Mouse (Mus musculus) neural tube, embryonic 12.5 days (tissue): ENCODE measurements around the gene Pgap3. TPM values are rescaled to one million over a fixed set of nuclear protein-coding genes. Genes with fewer than 3 reads are reported as not detected.

Experiments used
- ATAC-seq: fragments of 200-750 bp; cut with Nextera tagmentation; 2 replicates; pipeline ENCODE4 v1.8.0; 2017; ENCODE audit warnings: low read depth, mild to moderate bottlenecking, moderate TSS enrichment, moderate library complexity; ENCODE audit not compliant: low FRiP score
- H3K27ac ChIP-seq: fragments of 300-500 bp; sonication (generic); 2 replicates; pipeline ENCODE4 v1.5.1; 2016
- H3K27me3 ChIP-seq: fragments of 300-500 bp; sonication (generic); replicated peaks from 2 replicates; pipeline ENCODE4 v1.6.1; 2016; ENCODE audit warnings: mild to moderate bottlenecking
- H3K36me3 ChIP-seq: fragments of 300-500 bp; sonication (generic); 2 replicates; pipeline ENCODE4 v1.6.1; 2016; ENCODE audit warnings: mild to moderate bottlenecking
- H3K4me1 ChIP-seq: fragments of 300-500 bp; sonication (generic); 2 replicates; pipeline ENCODE4 v1.6.1; 2016
- H3K4me2 ChIP-seq: fragments of 300-500 bp; sonication (generic); replicated peaks from 2 replicates; pipeline ENCODE4 v1.6.1; 2016; ENCODE audit warnings: mild to moderate bottlenecking
- H3K4me3 ChIP-seq: fragments of 300-500 bp; sonication (generic); 2 replicates; pipeline ENCODE4 v1.5.1; 2016
- H3K9ac ChIP-seq: fragments of 300-500 bp; sonication (generic); 2 replicates; pipeline ENCODE4 v1.6.1; 2016; ENCODE audit warnings: mild to moderate bottlenecking
- H3K9me3 ChIP-seq: fragments of 300-500 bp; sonication (generic); 2 replicates; pipeline ENCODE4 v1.6.1; 2016; ENCODE audit warnings: mild to moderate bottlenecking
- WGBS: fragments of 180-500 bp; shearing (Covaris S2); methylation state at CpG from one replicate; pipeline ENCODE4 v1.1.7; 2016; 5-methylcytosine and 5-hydroxymethylcytosine counted together
- polyA plus RNA-seq: library from polyadenylated mRNA; unstranded; fragments of >200 nt; fragmentation: Nextera tagmentation; extraction: Ambion mirVana; gene quantifications from 2 replicates; pipeline ENCODE4 v1.2.1, GENCODE M21; 2016

Gene Pgap3
- polyA plus RNA-seq, 1 experiment from 2014 or later, result 9.0 TPM

DNA sequence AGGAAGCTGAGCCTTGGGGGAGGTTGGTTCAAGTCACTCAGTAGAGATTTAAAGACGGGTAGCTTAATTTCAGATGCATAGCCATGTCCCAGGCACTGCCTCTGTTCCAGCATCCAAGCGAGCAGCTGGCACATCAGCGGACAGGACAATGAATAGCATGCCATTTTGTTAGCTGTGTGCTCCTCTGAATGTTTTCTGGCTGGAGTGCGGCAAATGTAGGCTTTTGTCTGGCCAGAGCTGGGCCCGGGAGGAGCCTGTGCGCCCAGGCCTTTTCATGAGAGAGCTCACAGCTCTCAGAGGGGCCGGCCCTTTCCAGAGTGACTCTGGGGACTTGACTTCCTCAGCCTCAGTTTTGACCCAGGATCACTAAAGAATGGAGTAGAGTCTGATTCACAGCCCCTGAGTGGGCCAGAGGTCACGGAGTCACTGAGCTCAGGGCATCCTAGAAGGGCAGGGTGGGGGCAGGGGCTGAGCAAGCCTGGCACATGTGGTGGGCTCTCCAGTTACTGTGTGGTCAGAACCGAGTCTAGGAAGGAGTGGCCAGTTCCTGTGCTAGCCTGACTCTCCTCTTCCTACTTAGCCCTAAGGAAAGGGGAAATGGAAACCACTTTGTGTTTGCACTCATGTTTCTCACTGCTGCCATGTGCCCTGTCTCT, 39.3 kb downstream of the Pgap3 start:
- Histone ChIP-seq H3K27me3 (no peaks in the 10 kb centered on the region), H3K4me3 (no peak overlapping the region), H3K9ac (peak overlapping the region; percentile 30), H3K36me3 (no peaks in the 10 kb centered on the region), H3K4me1 (peaks cover 43% of the 10 kb centered on the region), H3K4me2 (peak overlapping the region; percentile 38), H3K9me3 (no peaks in the 10 kb centered on the region), H3K27ac (peak overlapping the region; percentile 66)
- 40% methylated on average over 9 of the region's 9 CpGs for WGBS
- ATAC-seq, result no peak

DNA sequence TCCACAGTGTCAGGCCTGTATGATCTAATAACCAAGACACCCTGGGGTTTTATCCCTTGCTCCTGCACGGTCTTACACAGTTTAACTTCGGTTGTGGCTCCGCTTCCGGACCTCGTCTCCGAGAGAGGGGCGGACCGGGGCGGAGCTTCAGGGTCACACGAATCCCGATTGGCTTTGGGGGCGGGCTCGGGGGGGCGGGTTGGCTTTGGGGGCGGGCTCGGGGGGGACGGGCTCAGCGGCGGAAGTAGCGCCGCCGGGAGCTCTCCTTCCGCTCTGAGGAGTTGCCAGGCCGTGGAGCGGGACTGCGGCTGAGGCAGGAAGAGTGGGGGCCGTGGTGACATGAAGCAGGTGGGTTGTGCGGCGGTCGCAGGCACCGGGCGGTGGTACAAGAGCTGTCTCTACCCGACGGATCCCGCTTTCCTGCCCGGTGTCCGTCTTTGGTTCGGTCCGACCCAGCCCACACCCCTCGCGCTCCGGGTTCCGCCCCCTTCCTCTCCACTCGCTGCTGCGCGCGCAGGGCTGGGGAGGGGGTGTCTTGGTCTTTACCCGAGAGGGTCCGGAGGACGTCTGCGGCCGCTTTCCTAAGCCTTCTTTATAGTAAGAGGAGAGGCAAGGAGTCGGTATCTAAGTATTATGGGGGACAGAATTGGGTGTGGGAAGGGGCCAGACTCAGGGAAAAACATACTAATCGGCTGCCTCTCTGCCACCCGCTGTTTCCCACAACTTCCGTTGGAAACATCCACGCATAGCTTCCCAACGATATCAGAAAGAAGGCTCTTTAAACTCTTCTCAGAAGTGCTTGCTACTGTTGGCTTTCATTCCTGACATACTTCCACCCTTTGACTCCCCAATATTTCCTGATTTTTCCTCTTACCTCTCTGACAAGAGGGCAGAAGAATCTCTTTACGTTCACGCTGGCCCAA, 41.9 kb downstream of the Pgap3 start, which contains the start of gene Stard3:
TSS of gene Stard3 (plus strand) at position 208 of the 923 bp plus-strand sequence.
- under 1% methylated on average over 59 of the region's 60 CpGs for WGBS
- ATAC-seq, result peak; percentile 85

DNA sequence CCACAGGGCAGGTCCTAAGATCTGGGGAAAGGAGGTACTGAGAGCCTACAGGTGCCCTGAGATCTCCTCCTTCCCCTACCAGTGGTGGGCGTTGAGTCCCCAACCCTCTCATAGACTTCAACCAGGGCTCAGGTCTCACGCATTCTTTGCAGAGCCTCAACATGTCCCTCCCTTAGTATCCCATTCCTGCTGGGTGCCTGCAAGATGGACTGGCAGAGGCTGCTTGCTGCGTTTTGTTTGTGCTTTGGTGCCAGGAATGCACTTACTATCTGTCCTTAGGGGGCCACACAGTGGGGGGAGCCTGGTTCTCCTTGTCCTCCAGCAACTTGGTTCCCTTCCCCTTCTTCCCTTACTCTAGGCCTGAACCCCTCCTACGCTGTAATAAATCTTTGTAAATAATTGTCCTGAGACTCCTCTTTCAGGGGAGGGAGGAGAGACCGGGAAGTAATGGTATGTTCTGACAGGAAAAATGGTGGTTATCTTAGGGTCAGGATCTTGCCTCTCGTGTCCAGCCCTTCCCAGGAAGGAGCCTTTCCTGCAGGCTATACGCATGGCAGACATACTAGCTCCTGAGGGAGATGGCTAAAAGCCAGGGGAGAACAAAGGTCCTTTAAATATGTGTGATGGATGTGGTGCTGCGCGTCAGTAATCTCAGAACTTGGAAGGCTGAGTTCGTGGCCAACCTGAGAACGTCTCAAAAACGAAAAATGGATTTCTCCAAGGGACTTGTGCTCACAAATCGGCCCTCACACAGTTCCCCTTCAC, 42.7 kb downstream of the Pgap3 start:
- Histone ChIP-seq H3K4me2 (peak overlapping the region; percentile 86), H3K9me3 (no peaks in the 10 kb centered on the region), H3K27me3 (peaks cover 22% of the 10 kb centered on the region), H3K36me3 (no peaks in the 10 kb centered on the region), H3K4me1 (peaks cover 46% of the 10 kb centered on the region), H3K9ac (peak overlapping the region; percentile 38), H3K4me3 (peak overlapping the region; percentile 71), H3K27ac (0 out of 2 replicates have a peak overlapping the region, but pooled peaks have one; percentile 50)
- ATAC-seq, result peak; percentile 14; the same call in 1 of the 2 replicates
- WGBS, result 10% methylated on average over 13 of the region's 13 CpGs

More for the DNA sequence above, 41.9 kb downstream of the Pgap3 start, which contains the start of gene Stard3:
- H3K36me3 ChIP-seq, result no peaks in the 10 kb centered on the region
- H3K27me3 ChIP-seq, result peaks cover 17% of the 10 kb centered on the region
- H3K9me3 ChIP-seq, result no peaks in the 10 kb centered on the region
- H3K4me2 ChIP-seq, result peak within 1 kb of the TSS; percentile 86
- H3K4me1 ChIP-seq, result peaks cover 46% of the 10 kb centered on the region
- peak within 1 kb of the TSS; percentile 64; the same call in 1 of the 2 replicates for H3K27ac ChIP-seq
- H3K4me3 ChIP-seq, result peak within 1 kb of the TSS; percentile 71
- peak within 1 kb of the TSS; percentile 73 for H3K9ac ChIP-seq

DNA sequence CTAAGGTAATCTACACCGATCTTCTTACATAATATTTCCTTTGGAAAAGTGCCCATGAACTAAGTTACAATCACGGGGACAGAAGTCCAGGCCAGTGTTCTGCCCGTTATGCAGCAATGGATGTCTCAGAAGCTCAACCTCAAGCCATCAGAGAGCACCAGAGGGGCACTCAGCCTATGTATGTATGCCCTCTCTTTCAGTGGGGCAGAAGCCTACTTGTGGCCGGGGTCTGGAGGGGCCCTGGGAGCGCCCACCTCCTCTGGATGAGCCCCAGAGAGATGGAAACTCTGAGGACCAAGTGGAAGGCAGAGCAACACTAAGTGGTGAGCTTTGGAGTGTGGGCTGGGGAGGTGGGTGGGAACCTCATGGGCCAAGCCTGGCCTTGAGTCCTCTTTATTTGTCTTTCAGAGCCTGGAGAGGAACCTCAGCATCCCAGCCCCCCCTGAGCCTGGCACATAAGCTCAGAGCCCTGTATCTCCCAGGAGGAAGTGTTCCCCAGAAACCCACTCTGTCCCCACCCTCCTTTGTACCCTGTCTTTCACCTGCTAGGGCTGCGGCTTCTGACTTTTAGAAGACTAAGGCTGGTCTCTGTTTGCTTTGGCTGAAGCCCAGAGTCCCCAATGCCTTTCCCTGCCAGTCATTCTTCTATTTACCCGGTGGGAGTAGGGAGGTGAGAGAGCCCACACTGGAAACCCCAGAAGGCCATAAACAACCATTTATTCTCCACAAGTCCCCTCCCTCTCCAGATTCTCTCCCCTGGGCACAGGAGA, 43.5 kb downstream of the Pgap3 start:
- Histone ChIP-seq H3K36me3 (no peaks in the 10 kb centered on the region), H3K27ac (no peak overlapping the region), H3K4me1 (peaks cover 41% of the 10 kb centered on the region), H3K9me3 (no peaks in the 10 kb centered on the region), H3K9ac (peak overlapping the region; percentile 38; the same call in 1 of the 2 replicates), H3K27me3 (peaks cover 30% of the 10 kb centered on the region), H3K4me2 (peak overlapping the region; percentile 86; the same call in 1 of the 2 replicates), H3K4me3 (no peak overlapping the region)
- no peak for ATAC-seq
- 77% methylated on average over 7 of the region's 7 CpGs for WGBS

GRCm38 (mm10) chr11:98355732-98356299, 44.5 kb downstream of the Pgap3 start:
- peaks cover 40% of the 10 kb centered on the region for H3K27me3 ChIP-seq
- ATAC-seq, result no peak

GRCm38 (mm10) chr11:98354445-98354844, 45.8 kb downstream of the Pgap3 start:
- H3K27me3 ChIP-seq, result peaks cover 53% of the 10 kb centered on the region

More at GRCm38 (mm10) chr11:98355732-98356299, 44.5 kb downstream of the Pgap3 start:
- H3K9me3 ChIP-seq, result no peaks in the 10 kb centered on the region
- no peaks in the 10 kb centered on the region for H3K36me3 ChIP-seq
- no peak overlapping the region for H3K4me3 ChIP-seq
- H3K4me1 ChIP-seq, result peaks cover 31% of the 10 kb centered on the region
- WGBS, result 7% methylated on average over 6 of the region's 6 CpGs
- no peak overlapping the region for H3K4me2 ChIP-seq
- H3K9ac ChIP-seq, result no peak overlapping the region
- H3K27ac ChIP-seq, result no peak overlapping the region

DNA sequence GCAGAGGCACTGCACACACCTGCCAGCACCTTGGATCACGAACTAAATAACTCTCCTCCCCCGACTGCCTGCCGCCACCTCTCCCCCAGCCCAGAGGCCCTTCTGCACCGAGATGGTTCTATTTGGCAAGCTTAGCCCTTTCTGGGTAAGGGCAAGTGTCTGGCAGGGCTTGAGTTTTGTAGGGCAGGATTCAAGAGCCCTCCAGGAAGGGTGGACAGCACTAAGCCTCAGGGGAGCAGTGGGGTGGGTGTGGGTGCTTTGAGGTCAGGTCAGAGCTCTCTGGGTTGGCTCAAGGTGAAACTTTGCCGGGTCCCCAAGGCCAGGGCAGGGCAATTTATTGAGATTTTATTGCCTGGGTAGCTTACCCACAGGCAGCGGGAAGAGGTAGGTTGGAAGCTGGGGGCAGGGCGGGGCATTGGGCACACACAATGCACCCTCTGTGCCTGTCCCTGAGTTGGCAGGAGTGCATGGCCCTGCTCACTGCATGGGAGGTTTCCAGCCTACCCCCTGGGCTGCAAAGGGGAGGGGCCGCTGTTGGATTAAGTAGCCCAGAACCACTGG, 46.6 kb downstream of the Pgap3 start:
- Histone ChIP-seq H3K4me3 (no peak overlapping the region), H3K27ac (no peak overlapping the region), H3K27me3 (peaks cover 61% of the 10 kb centered on the region), H3K36me3 (no peaks in the 10 kb centered on the region), H3K9me3 (no peaks in the 10 kb centered on the region), H3K9ac (no peak overlapping the region), H3K4me1 (peaks cover 16% of the 10 kb centered on the region), H3K4me2 (no peak overlapping the region)
- WGBS, result 34% methylated on average over 8 of the region's 8 CpGs
- ATAC-seq, result no peak

More at GRCm38 (mm10) chr11:98354445-98354844, 45.8 kb downstream of the Pgap3 start:
- Histone ChIP-seq H3K9ac (0 out of 2 replicates have a peak overlapping the region, but pooled peaks have one; percentile 1), H3K9me3 (no peaks in the 10 kb centered on the region), H3K4me3 (no peak overlapping the region), H3K36me3 (no peaks in the 10 kb centered on the region), H3K27ac (no peak overlapping the region), H3K4me2 (no peak overlapping the region), H3K4me1 (peaks cover 19% of the 10 kb centered on the region)
- 68% methylated on average over 14 of the region's 14 CpGs for WGBS
- no peak for ATAC-seq

- no peak overlapping the region for H3K9ac ChIP-seq
- H3K9me3 ChIP-seq, result no peaks in the 10 kb centered on the region
- ATAC-seq, result no peak
- no peak overlapping the region for H3K27ac ChIP-seq
- H3K4me2 ChIP-seq, result no peak overlapping the region
- H3K4me1 ChIP-seq, result peaks cover 20% of the 10 kb centered on the region
- H3K27me3 ChIP-seq, result peaks cover 74% of the 10 kb centered on the region
- WGBS, result 76% methylated on average over 18 of the region's 18 CpGs
- no peaks in the 10 kb centered on the region for H3K36me3 ChIP-seq
- H3K4me3 ChIP-seq, result no peak overlapping the region
Measured at GRCm38 (mm10) chr11:98352272-98352990, 47.9 kb downstream of the Pgap3 start.

GRCm38 (mm10) chr11:98349308-98349707, 51.0 kb downstream of the Pgap3 start:
- no peaks in the 10 kb centered on the region for H3K36me3 ChIP-seq
- peak overlapping the region; percentile 46; the same call in 1 of the 2 replicates for H3K4me3 ChIP-seq
- under 1% methylated on average over 9 of the region's 9 CpGs for WGBS
- H3K9ac ChIP-seq, result no peak overlapping the region
- no peak overlapping the region for H3K27ac ChIP-seq
- peaks cover 94% of the 10 kb centered on the region for H3K27me3 ChIP-seq
- ATAC-seq, result no peak
- H3K9me3 ChIP-seq, result no peaks in the 10 kb centered on the region
- H3K4me1 ChIP-seq, result peaks cover 15% of the 10 kb centered on the region
- peak overlapping the region; percentile 89 for H3K4me2 ChIP-seq
